Mouse (Mus musculus): ENCODE data around the gene Atp5c1. TPM values are rescaled to one million over a fixed set of nuclear protein-coding genes. Genes with fewer than 3 reads are reported as not detected.

Gene Atp5c1
- polyA plus RNA-seq (2015; fragmentation: Nextera tagmentation; extraction: Ambion mirVana), result 326 and 330 TPM in 2 replicates

GRCm38 (mm10) chr2:10080310-10081010, at the start of gene Atp5c1, which contains the start of gene Kin:
Atp5c1 (minus strand) TSS chr2:10080510.
Kin (plus strand) TSS chr2:10080593.

GRCm38 (mm10) chr2:10048461-10048860, 31.8 kb downstream of the Atp5c1 start, which contains the start of gene Taf3:
Taf3 (minus strand) TSS chr2:10048596.

Other genes with a start within 250 kb of the Atp5c1 start
- gene 4930412O13Rik, start 199.3 kb downstream of the Atp5c1 start, polyA plus RNA-seq (2015; fragmentation: Nextera tagmentation; extraction: Ambion mirVana), result not detected in 2 replicates
- not detected in 2 replicates for gene 9230102O04Rik, start 191.0 kb downstream of the Atp5c1 start, polyA plus RNA-seq (2015; fragmentation: Nextera tagmentation; extraction: Ambion mirVana)
- 1.3 and 1.9 TPM in 2 replicates for gene Gata3, start 190.5 kb downstream of the Atp5c1 start, polyA plus RNA-seq (2015; fragmentation: Nextera tagmentation; extraction: Ambion mirVana)
- 8.4 and 9.1 TPM in 2 replicates for gene Taf3, start 31.9 kb downstream of the Atp5c1 start, polyA plus RNA-seq (2015; fragmentation: Nextera tagmentation; extraction: Ambion mirVana)
- gene Kin, start 83 bp upstream of the Atp5c1 start, polyA plus RNA-seq (2015; fragmentation: Nextera tagmentation; extraction: Ambion mirVana), result 22.7 and 23.5 TPM in 2 replicates
- 0.16 and 0.35 TPM in 2 replicates for gene Itih2, start 50.9 kb upstream of the Atp5c1 start, polyA plus RNA-seq (2015; fragmentation: Nextera tagmentation; extraction: Ambion mirVana)
- 2.9 and 5.1 TPM in 2 replicates for gene Itih5, start 73.1 kb upstream of the Atp5c1 start, polyA plus RNA-seq (2015; fragmentation: Nextera tagmentation; extraction: Ambion mirVana)